Comparison of ENCODE assay signal across 8 mouse cellular contexts in the genomic region with DNA sequence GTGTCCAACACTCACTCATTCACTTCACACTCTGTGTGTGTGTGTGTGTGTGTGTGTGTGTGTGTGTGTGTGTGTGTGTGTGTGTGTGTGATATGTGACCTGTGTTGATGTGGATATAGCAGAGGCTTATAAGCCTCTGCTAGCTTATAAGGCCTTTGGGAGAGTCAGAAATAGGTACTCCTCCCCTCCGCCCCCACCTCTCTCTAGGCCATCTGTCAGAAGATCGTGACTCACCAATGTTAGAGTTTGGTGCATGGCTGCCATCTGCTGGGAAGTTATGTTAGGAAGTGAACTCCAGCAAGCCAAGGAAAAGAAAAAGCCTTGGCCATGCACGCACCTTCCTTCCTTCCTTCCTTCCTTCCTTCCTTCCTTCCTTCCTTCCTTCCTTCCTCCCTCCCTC. TPM values are rescaled to one million over a fixed set of nuclear protein-coding genes. Genes with fewer than 3 reads are reported as not detected.
DNase-seq lines count a peak whose midpoint lies in the region.

No protein-coding gene starts in this region.

- peak; percentile 80 for DNase-seq in 416B (ENCODE audit: low read depth)
- DNase-seq in ES-CJ7 (ENCODE audit: low read depth, low spot score): peak; percentile 70
- DNase-seq in cerebellum, adult 9-10 months: peak; percentile 96
- peak; percentile 32 to 33 for DNase-seq in gastrocnemius, adult 8-10 months (ENCODE audit: low spot score in 2 of 2)
- peak; percentile 66 to 80 for DNase-seq in kidney, postnatal 36 days
- DNase-seq in lung, postnatal 10 days: peak; percentile 74
- DNase-seq in right cerebral cortex, adult 2 months (ENCODE audit: low spot score in 2 of 2): peak; percentile 92 to 93
- no peak for DNase-seq in ovary, postnatal 36 days (ENCODE audit: low spot score)

RNA-seq across cellular contexts. Expression of a gene that starts 10.3 kb away (rescaled TPM):
- total RNA-seq in gastrocnemius, adult 8-10 months (2022): under 1 TPM in 1 of 4 experiments, not detected in 3; 0.40 TPM

RNA-seq across cellular contexts. Expression of a gene that starts 12.1 kb away (rescaled TPM):
- total RNA-seq in gastrocnemius, adult 8-10 months (2022): not detected

RNA-seq across cellular contexts. Expression of a gene that starts 13.5 kb away (rescaled TPM):
- 1 to 10 TPM in 1 of 4 experiments, under 1 TPM in 3; 0.46 to 1.5 (median 0.71) TPM for total RNA-seq in gastrocnemius, adult 8-10 months (2022)

RNA-seq across cellular contexts. Expression of a gene that starts 18.2 kb away (rescaled TPM):
- 1 to 10 TPM in 2 of 4 experiments, under 1 TPM in 2; 0.82 to 5.5 (median 2.1) TPM for total RNA-seq in gastrocnemius, adult 8-10 months (2022)

RNA-seq across cellular contexts. Expression of a gene that starts 25.7 kb away (rescaled TPM):
- total RNA-seq in gastrocnemius, adult 8-10 months (2022): not detected
